Mouse (Mus musculus): ENCODE measurements around the gene Cfap45. TPM values are rescaled to one million over a fixed set of nuclear protein-coding genes. Genes with fewer than 3 reads are reported as not detected.

Cfap45 gene
- 2.4 and 2.7 TPM in 2 replicates for polyA plus RNA-seq (2012; rRNA removed)

GRCm38 (mm10) chr1:172520576-172521440 is at the start of gene Cfap45:
TSS of gene Cfap45 (plus strand) at chr1:172520801.

GRCm38 (mm10) chr1:172475054-172475741 is 45.4 kb upstream of the Cfap45 start, which contains the start of gene Slamf9:
TSS of gene Slamf9 (plus strand) at chr1:172475358.

DNA sequence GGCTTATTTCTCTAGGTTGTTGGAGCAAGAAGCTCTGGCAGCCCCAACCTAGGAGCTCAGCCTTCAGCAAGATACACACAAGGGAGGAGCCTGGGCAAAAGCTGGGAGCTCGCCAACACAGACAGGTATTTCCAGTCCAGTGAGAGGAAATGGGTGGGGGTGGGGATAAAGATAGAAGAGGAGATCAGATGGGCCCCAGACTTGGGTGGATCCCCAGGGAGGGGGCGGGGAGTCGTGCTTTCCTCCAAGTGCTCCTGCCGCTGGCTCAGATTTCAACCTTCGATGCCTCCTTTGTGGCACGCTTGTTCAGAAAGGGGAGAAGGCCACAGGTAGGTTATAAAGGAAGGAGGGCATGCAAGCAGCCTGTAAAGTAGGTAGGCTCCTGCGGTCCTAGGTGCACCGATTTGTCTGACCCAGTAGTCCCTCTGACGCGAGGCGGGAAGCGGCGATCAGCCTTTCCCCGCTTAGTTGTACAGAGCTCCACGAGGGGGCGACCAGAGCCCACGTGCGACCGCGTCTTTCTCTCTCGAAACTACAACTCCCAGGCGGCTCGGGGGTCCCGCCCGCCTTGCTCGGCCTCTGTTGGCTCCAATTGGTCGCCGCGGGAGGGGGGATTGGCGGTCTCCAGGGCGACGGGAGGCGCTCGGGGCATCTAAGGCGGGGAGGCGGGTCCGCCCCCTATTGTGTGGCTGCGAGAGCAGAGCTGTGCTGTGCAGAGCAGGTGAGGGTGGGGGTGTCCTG is 38.9 kb upstream of the Cfap45 start, which contains the start of gene Igsf9:
Igsf9 (plus strand) TSS at position 249 of the 741 bp plus-strand sequence.

GRCm38 (mm10) chr1:172499765-172500441 is 20.7 kb upstream of the Cfap45 start, which contains the start of gene Tagln2:
TSS of gene Tagln2 (plus strand) at chr1:172500047.

DNA sequence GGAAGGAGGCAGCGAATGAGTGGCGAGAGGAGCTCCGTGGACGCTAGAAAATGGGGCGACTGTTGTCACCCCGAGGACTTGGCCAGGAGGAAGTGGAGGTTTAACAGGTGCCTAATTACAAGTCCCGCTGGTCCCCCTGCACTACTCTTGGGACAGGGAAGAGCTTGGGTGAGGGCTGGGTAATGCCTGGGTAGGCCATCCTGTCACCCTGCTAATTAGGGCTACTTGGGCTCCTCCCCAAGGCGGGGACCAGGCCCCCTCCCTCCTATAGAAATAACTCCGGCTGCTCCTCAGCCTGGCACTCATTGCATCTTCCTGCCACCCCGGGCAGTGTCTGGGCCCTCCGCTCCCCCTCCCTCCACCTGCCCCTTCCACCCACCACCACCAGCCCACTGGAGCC is 35.0 kb downstream of the Cfap45 start, which contains the start of gene Vsig8:
Vsig8 (plus strand) TSS at position 301 of the 400 bp plus-strand sequence.

DNA sequence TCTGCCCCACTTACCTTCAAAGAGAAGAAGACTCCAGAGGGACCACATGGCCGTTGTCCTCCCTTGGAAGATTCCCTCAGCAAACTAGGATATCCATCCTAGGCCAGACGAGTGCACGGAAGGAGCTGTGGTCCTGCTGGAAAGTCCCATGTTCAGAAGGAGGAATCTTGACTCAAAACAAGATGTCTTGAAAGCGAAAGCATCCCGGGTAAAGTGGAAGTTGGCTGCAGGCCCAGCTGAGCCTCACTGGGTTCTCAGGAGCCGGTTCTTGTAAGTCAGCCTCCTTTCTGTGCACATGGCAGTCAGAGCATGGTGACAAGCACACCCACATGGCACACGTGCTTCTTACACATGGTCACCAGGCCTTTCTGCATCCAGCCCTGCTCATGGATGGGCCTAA is 69.8 kb downstream of the Cfap45 start, which contains the start of gene Slamf8:
Slamf8 (minus strand) TSS at position 184 of the 400 bp plus-strand sequence.

Other genes starting within 250 kb of the Cfap45 start
- gene Atp1a2, start 222.7 kb upstream of the Cfap45 start, polyA plus RNA-seq (2012; rRNA removed): 62.6 and 63.5 TPM in 2 replicates
- gene Kcnj9, start 191.5 kb upstream of the Cfap45 start, polyA plus RNA-seq (2012; rRNA removed): 5.3 and 6.3 TPM in 2 replicates
- 3.7 and 4.3 TPM in 2 replicates for gene Kcnj10, start 179.6 kb upstream of the Cfap45 start, polyA plus RNA-seq (2012; rRNA removed)
- gene Pigm, start 144.3 kb upstream of the Cfap45 start, polyA plus RNA-seq (2012; rRNA removed): 7.9 and 8.1 TPM in 2 replicates
- gene Slamf9, start 45.4 kb upstream of the Cfap45 start, polyA plus RNA-seq (2012; rRNA removed): 0.28 and 0.30 TPM in 2 replicates
- gene Igsf9, start 39.0 kb upstream of the Cfap45 start, polyA plus RNA-seq (2012; rRNA removed): 120 and 129 TPM in 2 replicates
- 48.1 and 64.7 TPM in 2 replicates for gene Tagln2, start 20.8 kb upstream of the Cfap45 start, polyA plus RNA-seq (2012; rRNA removed)
- 0.23 and 0.33 TPM in 2 replicates for gene Vsig8, start 35.1 kb downstream of the Cfap45 start, polyA plus RNA-seq (2012; rRNA removed)
- gene Slamf8, start 69.8 kb downstream of the Cfap45 start, polyA plus RNA-seq (2012; rRNA removed): 0.09 and 0.29 TPM in 2 replicates
- gene Fcrl6, start 81.8 kb downstream of the Cfap45 start, polyA plus RNA-seq (2012; rRNA removed): 0.10 and 0.15 TPM in 2 replicates
- 8.6 and 10.5 TPM in 2 replicates for gene Dusp23, start 112.2 kb downstream of the Cfap45 start, polyA plus RNA-seq (2012; rRNA removed)
- 0.02 TPM in 1 of 2 replicates, not detected in the other for gene Crp, start 177.3 kb downstream of the Cfap45 start, polyA plus RNA-seq (2012; rRNA removed)

Measured in central nervous system, embryonic 14 days (tissue).